In the genomic region with DNA sequence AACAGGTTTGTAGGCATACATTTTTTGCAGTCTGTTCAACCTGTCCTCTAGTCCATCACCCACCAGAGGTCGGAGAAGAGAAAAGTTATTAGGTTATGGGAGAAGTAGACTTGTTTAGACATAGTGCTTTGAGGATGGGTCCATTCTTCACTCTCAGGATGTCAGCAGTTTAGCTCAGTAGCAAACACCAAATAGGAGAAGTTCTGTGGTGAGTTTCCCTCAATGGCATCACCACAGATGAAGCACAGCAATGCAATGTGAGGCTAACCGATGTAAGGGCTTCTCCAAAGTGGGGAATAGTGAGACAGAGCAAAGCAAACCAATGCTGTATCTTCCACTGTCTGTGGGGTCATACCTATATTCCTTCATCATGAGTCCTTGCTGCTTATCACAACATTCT, we compare ENCODE assay signal across 24 mouse cellular contexts. TPM values are rescaled to one million over a fixed set of nuclear protein-coding genes. Genes with fewer than 3 reads are reported as not detected.
DNase-seq lines count a peak whose midpoint lies in the region; ATAC-seq and TF ChIP-seq lines count a peak whose summit lies in the region.
"Had no signal": no experiment of that assay in that cellular context is flagged by ENCODE, and none has a peak within 500 bp of the region (broad histone marks: within the 10 kb centered on the region; RNA-seq: fewer than 3 reads in every experiment).

No protein-coding gene starts in this region.

- TF ChIP-seq RAD21 in CH12.LX (IDR thresholded peaks at IDR 0.05; ENCODE audit: low read depth, low read length), result no peak

- H3K27ac ChIP-seq in CH12.LX (ENCODE audit: insufficient read depth, low read depth), result no peak overlapping the region
- no peak overlapping the region for H3K27ac ChIP-seq in forebrain, embryonic 12.5 days
- H3K27ac ChIP-seq: forebrain, embryonic 10.5 days; hindbrain, embryonic 10.5 days; hindbrain, embryonic 13.5 days; intestine, embryonic 15.5 days had no signal

- TF ChIP-seq POLR2A in CH12.LX (IDR thresholded peaks at IDR 0.05; ENCODE audit: low read depth, low read length), result no peak

- H3K9ac ChIP-seq in CH12.LX (ENCODE audit: insufficient read depth, low read depth), result no peak overlapping the region
- no peak overlapping the region for H3K9ac ChIP-seq in forebrain, embryonic 12.5 days
- H3K9ac ChIP-seq: forebrain, postnatal 0 days; hindbrain, embryonic 13.5 days; intestine, embryonic 15.5 days had no signal

- ATAC-seq in granulocyte monocyte progenitor cell, adult 5-6 weeks (replicated peaks; ENCODE audit: poor library complexity, severe bottlenecking), result peak; percentile 65
- ATAC-seq in megakaryocyte, adult 5-6 weeks (ENCODE audit: poor library complexity, severe bottlenecking), result peak; percentile 71
- ATAC-seq in forebrain, embryonic 12.5 days (ENCODE audit: low FRiP score), result no peak
- ATAC-seq: forebrain, embryonic 14.5 days; forebrain, postnatal 0 days; hindbrain, embryonic 16.5 days; intestine, embryonic 15.5 days had no signal

- H3K4me3 ChIP-seq in CH12.LX (replicated peaks in 1 of 3; ENCODE audit: low read depth in 2 of 3, low read length in 2 of 3, poor library complexity in 1 of 3), result no peak overlapping the region
- no peak overlapping the region for H3K4me3 ChIP-seq in forebrain, embryonic 12.5 days (replicated peaks)
- H3K4me3 ChIP-seq: forebrain, embryonic 10.5 days; hindbrain, embryonic 10.5 days; hindbrain, embryonic 13.5 days; intestine, embryonic 15.5 days had no signal

- dilution Hi-C loops in CH12.LX (cut with MboI; ENCODE audit: extremely low pct_ligation_motif_present, extremely low pct_unique_long_range_greater_than_20kb, low sequenced_read_pairs), result no loop called here

- H3K9me3 ChIP-seq in CH12.LX (replicated peaks; ENCODE audit: low read length), result no peaks in the 10 kb centered on the region
- no peaks in the 10 kb centered on the region for H3K9me3 ChIP-seq in forebrain, embryonic 12.5 days
- H3K9me3 ChIP-seq: forebrain, embryonic 10.5 days; hindbrain, embryonic 10.5 days; hindbrain, embryonic 13.5 days; intestine, embryonic 15.5 days had no signal

- no peaks in the 10 kb centered on the region for H3K27me3 ChIP-seq in CH12.LX (replicated peaks)
- H3K27me3 ChIP-seq in splenic B cell, adult 2 months (ENCODE audit: control insufficient read depth, insufficient read depth, low read length, poor library complexity, severe bottlenecking), result no peaks in the 10 kb centered on the region
- no peaks in the 10 kb centered on the region for H3K27me3 ChIP-seq in forebrain, embryonic 12.5 days
- H3K27me3 ChIP-seq: hindbrain, embryonic 13.5 days; intestine, embryonic 15.5 days had no signal

- peaks cover 9 to 23% of the 10 kb centered on the region in 2 experiments for H3K4me1 ChIP-seq in CH12.LX (ENCODE audit: control insufficient read depth in 1 of 2, insufficient read depth in 2 of 2)
- H3K4me1 ChIP-seq in forebrain, embryonic 12.5 days, result no peaks in the 10 kb centered on the region
- H3K4me1 ChIP-seq: hindbrain, embryonic 10.5 days; hindbrain, embryonic 13.5 days; intestine, embryonic 15.5 days had no signal

- no peaks in the 10 kb centered on the region for H3K36me3 ChIP-seq in CH12.LX (replicated peaks in 1 of 2; ENCODE audit: control insufficient read depth in 1 of 2, insufficient read depth in 1 of 2, low read length in 1 of 2)
- H3K36me3 ChIP-seq in splenic B cell, adult 2 months (ENCODE audit: control insufficient read depth, insufficient read depth, low read length, poor library complexity, severe bottlenecking), result no peaks in the 10 kb centered on the region
- H3K36me3 ChIP-seq in forebrain, embryonic 12.5 days (replicated peaks), result no peaks in the 10 kb centered on the region
- H3K36me3 ChIP-seq: forebrain, embryonic 10.5 days; G1E; hindbrain, embryonic 10.5 days; hindbrain, embryonic 13.5 days; intestine, embryonic 15.5 days had no signal

- in situ Hi-C loops in CH12.LX (cut with MboI; ENCODE audit: low pct_ligation_motif_present, low pct_unique_long_range_greater_than_20kb, low sequenced_read_pairs), result no loop called here

- no peaks in the 10 kb centered on the region for H3K79me2 ChIP-seq in CH12.LX (replicated peaks; ENCODE audit: control insufficient read depth, extremely low read depth, insufficient read depth, poor library complexity, severe bottlenecking)

- H3K4me2 ChIP-seq in CH12.LX (ENCODE audit: insufficient read depth, low read depth, poor library complexity, severe bottlenecking), result 0 out of 2 replicates have a peak overlapping the region, but pooled peaks have one; percentile 26
- no peak overlapping the region for H3K4me2 ChIP-seq in forebrain, embryonic 12.5 days
- H3K4me2 ChIP-seq: heart, embryonic 11.5 days; hindbrain, embryonic 13.5 days; intestine, embryonic 15.5 days had no signal

- DNase-seq in CH12.LX (ENCODE audit: extremely low read depth), result peak; percentile 24
- peak; percentile 15 for DNase-seq in splenic B cell, adult 2 months (ENCODE audit: low read depth, low spot score)
- DNase-seq in frontal cortex, postnatal 10 days (ENCODE audit: low spot score in 2 of 2), result no peak
- DNase-seq in right cerebral cortex, postnatal 14 days, result no peak
- DNase-seq: adrenal gland, adult 2 months; adrenal gland, postnatal 14 days; cerebellum, adult 11 months; cerebellum, adult 2 months; cerebellum, adult 9-11 months; cerebellum, postnatal 25 days; forebrain, postnatal 0 days; gastrocnemius, postnatal 10 days; gastrocnemius, postnatal 36 days had no signal

- no peak for TF ChIP-seq CTCF in CH12.LX (conservative IDR thresholded peaks at IDR 0.05 in 1 of 2, IDR thresholded peaks at IDR 0.05 in 1 of 2; ENCODE audit: low read depth in 2 of 2, low read length in 2 of 2)

- 88% methylated on average over 2 of the region's 2 CpGs for WGBS in forebrain, embryonic 12.5 days

- no peak for TF ChIP-seq EP300 in CH12.LX (IDR thresholded peaks at IDR 0.05; ENCODE audit: low read length)

TF ChIP-seq in CH12.LX, 34 proteins besides CTCF, POLR2A, EP300 and RAD21:
- no peak for TF ChIP-seq MYC (IDR thresholded peaks at IDR 0.05; ENCODE audit: low read depth, low read length)
- no peak for TF ChIP-seq PAX5 (IDR thresholded peaks at IDR 0.05; ENCODE audit: low read length)

RNA-seq across cellular contexts. Expression of gene Masp1, which starts 37.1 kb away (rescaled TPM):
- total RNA-seq in CH12.LX (2012; rRNA removed), result 0.08 TPM in 1 of 2 replicates, not detected in the other
- total RNA-seq in CH12.LX (2014; rRNA removed), result 0.11 and 0.15 TPM in 2 replicates
- 0.34 and 0.42 TPM in 2 replicates for polyA plus RNA-seq in CH12.LX (2012; ENCODE audit: insufficient read length, low read depth)
- not detected in 2 replicates for total RNA-seq in granulocyte monocyte progenitor cell, adult 5-6 weeks (2014; fragmentation: Nextera tagmentation)
- total RNA-seq in granulocyte monocyte progenitor cell, adult 5-6 weeks (2017), result not detected in 2 replicates
- total RNA-seq in megakaryocyte, adult 5-6 weeks (2015), result not detected in 2 replicates
- total RNA-seq in megakaryocyte, adult 5-6 weeks (2017), result not detected in 2 replicates
- polyA plus RNA-seq in forebrain, embryonic 12.5 days (2016; fragmentation: Nextera tagmentation; extraction: Ambion mirVana), result 37.1 and 42.4 TPM in 2 replicates
- polyA plus RNA-seq: G1E had no signal

RNA-seq across cellular contexts. Expression of gene Rtp4, which starts 37.6 kb away (rescaled TPM):
- total RNA-seq in CH12.LX (2012; rRNA removed) (not detected in 2 replicates), CH12.LX (2014; rRNA removed) (0.28 TPM in 2 replicates)
- polyA plus RNA-seq in CH12.LX (2012; ENCODE audit: insufficient read length, low read depth), result 0.21 and 0.26 TPM in 2 replicates
- total RNA-seq in granulocyte monocyte progenitor cell, adult 5-6 weeks (2014; fragmentation: Nextera tagmentation), result 1.7 and 2.0 TPM in 2 replicates
- 2.2 and 3.6 TPM in 2 replicates for total RNA-seq in granulocyte monocyte progenitor cell, adult 5-6 weeks (2017)
- total RNA-seq in megakaryocyte, adult 5-6 weeks (2015), result 31.7 and 42.7 TPM in 2 replicates
- 25.1 and 25.3 TPM in 2 replicates for total RNA-seq in megakaryocyte, adult 5-6 weeks (2017)
- polyA plus RNA-seq in forebrain, embryonic 12.5 days (2016; fragmentation: Nextera tagmentation; extraction: Ambion mirVana), result 2.0 and 2.5 TPM in 2 replicates
- polyA plus RNA-seq: G1E had no signal

Comparison
In these comparisons a context has a peak if more than half of its experiments do, and no peak if none do; other contexts are left out.
1. DNase-seq: peak in CH12.LX (single experiment) and splenic B cell, adult 2 months (single experiment); none in frontal cortex, postnatal 10 days (0 of 2) and right cerebral cortex, postnatal 14 days (single experiment).
2. RNA of gene Rtp4, which starts 37.6 kb away (total RNA-seq): 25.1 to 42.7 TPM in megakaryocyte, adult 5-6 weeks; 1.7 to 3.6 TPM in granulocyte monocyte progenitor cell, adult 5-6 weeks and 0.28 TPM in CH12.LX; every median in the first group is over 4 times any median in the second.